Mouse (Mus musculus) left cerebral cortex, adult 11 months (tissue): ENCODE measurements around the gene Ralgds.
"Not testable (repeated sequence)": the region's sequence is repeated elsewhere in the genome, so short reads cannot be mapped to it uniquely, and the experiment has no call there.

Experiments
- DNase-seq: peaks from one replicate; pipeline ENCODE4 v3.0.0; 2022; ENCODE audit warnings: low spot score

Ralgds gene

DNA sequence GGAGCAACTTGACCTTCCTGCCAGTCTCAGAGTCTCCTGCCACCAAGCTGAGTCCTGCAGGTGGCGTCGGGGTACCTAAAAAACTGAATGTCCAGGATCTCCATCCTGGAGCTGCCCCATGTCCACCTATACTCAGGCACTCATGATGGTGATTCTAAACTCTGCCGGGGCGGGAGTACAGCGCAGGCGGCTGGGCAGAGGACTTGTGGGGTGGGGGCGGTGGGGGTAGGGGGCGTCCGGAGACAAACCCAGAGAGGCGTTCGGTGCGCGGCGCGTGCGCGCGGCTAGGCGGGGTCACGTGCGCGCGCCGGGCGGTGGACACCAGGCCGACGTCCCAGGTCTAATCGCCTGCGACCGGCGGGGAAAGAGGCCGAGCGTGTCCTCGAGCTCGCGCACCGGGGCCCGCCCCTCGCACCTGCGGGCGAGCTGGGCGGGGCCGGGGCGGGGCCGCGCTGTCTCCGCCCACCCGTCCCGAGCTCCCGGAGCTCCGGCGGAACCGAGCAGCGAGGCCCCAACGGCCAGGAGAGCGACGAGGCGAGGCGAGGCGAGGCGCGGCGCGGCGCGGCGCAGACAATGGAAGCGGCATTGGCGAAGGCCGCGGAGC lies at the start of gene Ralgds:
Ralgds (plus strand) TSS at position 328 of the 604 bp plus-strand sequence.
- DNase-seq = no peak

- peak; percentile 53 for DNase-seq
These were observed 49.0 kb upstream of the Ralgds start for GRCm38 (mm10) chr2:28463919-28464318.

DNA sequence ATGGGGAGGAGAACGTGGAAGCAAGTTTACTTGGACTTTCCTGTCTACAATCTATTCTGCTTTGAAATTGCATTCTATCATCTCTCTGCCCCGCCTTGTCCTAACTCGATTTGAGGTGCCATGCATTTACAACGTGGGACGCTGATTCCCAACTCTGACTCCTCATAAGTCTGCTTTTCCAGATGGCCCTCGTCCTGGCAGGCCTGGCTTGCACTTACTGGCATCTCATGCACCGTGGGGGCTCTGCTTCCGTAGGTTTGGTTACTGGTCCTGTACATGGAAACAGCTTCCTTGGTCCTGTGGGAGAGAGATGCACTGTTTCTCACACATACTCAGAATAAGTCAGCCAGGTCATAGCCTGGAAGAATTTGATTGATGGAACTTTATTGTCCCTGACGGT lies 48.0 kb upstream of the Ralgds start:
- DNase-seq = no peak

DNA sequence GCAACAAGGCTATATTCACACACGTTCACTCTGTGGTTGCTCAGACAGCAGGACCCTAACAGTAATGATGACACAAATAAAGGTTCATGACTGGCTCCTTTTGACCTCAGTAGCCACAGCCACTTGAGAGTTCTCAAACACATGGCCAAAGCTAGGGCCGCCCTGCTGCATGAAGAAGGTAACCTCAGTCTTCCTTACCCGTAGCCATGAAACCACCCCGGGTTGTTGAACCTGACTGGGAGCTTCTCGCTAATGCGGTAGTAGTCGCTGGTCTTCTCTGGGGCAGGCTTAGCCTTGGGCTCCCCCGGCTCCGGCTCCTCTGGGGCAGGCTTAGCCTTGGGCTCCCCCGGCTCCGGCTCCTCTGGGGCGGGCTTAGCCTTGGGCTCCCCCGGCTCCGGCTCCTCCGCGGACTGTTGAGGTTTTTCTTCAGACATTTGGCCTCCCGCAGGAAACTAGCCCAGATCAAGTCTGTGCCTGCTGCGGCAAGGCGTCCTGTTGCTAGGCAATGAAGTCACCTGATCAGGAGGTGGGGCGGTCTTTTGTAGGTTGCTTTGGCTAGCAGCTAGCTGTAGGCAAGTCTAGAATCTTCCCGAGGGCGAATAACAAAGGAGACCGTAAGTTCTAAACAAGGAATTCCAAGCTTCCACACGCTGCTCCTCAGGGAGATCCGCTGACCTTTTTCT lies 46.9 kb upstream of the Ralgds start, which contains the start of gene 1700007K13Rik:
1700007K13Rik (minus strand) TSS at position 497 of the 683 bp plus-strand sequence.
- no peak for DNase-seq

- peak; percentile 57 for DNase-seq
These were observed 45.0 kb upstream of the Ralgds start, which contains the start of gene Mrps2 for GRCm38 (mm10) chr2:28467860-28468485. Gene Mrps2, plus strand, starts transcription at chr2:28468066.

DNA sequence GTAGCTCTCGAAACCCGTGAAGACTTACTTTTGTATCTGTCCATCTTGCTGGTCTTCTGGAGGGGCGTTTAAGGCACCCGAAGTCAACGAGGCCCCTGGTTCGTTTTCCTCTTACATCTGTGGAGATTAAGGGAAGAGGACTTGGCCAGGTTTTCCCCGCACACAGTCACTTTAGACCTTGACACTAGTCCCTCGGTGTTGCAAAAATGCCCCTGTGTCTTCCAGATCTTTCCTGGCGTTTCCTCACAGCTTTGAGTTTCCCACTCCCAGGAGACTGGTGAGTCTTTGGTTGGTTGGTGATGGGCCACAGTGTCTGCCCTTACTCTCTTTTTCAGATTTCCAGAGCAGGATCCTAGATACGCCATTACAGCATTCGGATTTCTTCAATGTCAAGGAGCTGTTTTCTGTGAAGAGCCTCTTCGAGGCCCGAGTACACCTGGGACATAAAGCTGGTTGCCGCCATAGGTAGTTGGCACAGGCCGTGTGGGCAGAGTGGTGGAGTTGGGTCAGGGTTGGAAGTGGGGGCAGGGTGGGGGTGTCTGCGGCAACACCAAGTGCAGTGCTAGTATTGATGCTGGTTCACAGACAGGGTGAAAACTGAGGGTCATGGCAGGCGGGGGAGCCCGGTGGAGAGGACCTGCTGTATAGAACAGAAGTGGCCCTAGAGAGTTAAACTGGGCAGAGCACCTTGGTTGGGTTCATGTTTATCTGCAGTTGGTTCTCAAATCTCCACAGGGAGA lies 44.3 kb upstream of the Ralgds start:
- no peak for DNase-seq

- no peak for DNase-seq
These were observed 43.5 kb upstream of the Ralgds start for GRCm38 (mm10) chr2:28469461-28469860.

GRCm38 (mm10) chr2:28470591-28470990 lies 42.3 kb upstream of the Ralgds start:
- DNase-seq = no peak

DNA sequence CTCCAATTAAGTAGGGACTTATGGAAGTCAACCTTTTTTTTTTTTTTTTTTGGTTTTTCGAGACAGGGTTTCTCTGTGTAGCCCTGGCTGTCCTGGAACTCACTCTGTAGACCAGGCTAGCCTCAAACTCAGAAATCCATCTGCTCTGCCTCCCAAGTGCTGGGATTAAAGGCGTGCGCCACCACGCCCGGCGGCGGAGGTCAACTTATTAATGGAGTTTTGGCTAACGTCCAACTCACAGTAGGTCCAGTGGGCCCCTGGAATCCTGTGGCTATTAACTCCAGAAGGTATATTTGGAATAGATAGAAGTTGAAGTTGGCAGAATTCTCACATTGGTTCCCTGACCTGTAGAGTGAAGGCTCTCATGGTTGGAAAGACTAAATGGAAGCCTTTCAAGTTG lies 40.9 kb upstream of the Ralgds start:
- DNase-seq = not testable (repeated sequence)

DNA sequence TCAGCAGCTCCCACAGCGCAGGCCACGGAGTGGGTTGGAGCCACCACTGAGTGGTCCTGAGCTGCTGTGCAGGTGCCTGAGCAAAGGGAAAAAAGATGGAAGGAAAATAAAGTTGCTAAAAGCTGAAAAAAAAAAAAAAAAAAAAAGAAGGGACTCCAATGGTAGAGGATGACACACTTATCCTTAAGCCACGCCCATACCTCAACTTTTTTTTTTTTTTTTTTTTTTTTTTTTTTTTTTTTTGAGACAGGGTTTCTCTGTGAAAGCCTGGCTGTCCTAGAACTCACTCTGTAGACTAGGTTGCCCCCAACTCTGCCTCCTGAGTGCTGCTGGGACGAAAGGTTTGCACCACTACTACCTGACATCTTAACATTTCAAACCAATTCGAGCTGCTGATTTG lies 34.9 kb upstream of the Ralgds start:
- not testable (repeated sequence) for DNase-seq

- DNase-seq = no peak
These were observed 33.4 kb upstream of the Ralgds start for GRCm38 (mm10) chr2:28479208-28480204.

- no peak for DNase-seq
These were observed 29.1 kb upstream of the Ralgds start for GRCm38 (mm10) chr2:28483861-28484260.

- no peak for DNase-seq
These were observed 18.4 kb upstream of the Ralgds start for GRCm38 (mm10) chr2:28494521-28494920.

DNA sequence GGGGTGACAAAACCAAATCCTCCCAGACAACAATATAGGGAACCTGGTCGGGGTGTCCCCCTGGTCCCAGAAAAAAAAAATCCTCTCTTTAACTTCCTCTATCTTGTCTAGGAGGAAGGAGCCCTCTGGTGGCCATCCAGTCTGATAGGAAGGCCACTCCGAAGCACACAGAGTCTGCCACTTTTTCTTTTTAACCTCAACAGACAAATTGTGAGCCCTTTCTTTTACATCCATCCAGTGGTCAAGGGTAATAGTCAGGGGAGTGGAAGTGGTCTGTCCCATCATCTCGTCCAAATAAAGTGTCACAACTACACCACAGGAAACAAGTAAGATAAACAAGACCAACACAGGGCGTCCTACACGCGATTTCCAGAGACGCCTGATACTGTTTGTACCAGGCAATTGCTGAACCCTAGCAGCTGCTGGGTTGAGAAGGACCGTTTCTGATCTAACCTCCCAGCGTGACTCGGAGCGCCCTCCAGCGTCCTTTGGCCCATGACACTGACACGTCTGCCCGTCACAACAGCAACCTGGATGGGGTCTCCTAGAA lies 17.6 kb upstream of the Ralgds start:
- DNase-seq = no peak

DNA sequence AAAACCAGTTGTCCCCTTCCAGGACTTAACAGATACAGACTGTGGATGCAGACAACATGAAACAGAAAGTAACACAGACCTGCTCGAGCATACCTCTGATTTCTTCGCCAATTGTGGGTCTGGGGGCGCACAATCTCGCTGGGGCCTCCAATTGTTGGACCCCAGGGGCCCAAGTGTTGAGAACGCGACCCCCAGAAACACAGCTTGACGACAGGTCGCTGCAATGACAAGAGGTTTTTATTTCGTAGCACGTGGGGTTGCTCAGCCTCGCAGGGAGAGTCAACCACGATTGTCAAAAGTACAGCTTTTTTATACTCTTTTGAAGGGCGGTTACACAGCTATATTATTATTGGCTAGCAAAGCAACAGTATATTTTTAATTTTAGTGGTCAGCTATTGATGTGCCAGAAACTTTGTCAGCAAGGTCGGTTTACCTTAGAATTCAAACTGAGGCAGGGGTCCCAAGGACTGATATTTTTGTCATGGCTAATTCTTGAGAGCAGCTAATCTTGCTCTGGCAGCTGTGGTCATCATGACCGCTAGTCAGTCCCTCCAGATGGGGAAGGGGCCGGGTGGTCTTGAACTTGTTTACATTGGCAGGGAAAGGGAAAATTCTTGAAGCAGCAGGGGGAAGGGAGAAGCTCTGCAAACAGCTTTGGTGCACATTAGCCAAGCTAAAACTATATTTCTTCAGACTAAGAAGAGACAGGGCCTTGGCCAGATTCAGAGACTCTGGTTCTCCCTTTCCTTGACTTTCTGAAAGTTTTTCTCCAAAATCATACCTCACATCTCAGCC lies 16.9 kb upstream of the Ralgds start:
- DNase-seq = no peak

GRCm38 (mm10) chr2:28496671-28497070 lies 16.3 kb upstream of the Ralgds start, which contains the start of gene Gbgt1:
Gene Gbgt1, plus strand, starts transcription at chr2:28496891.
- DNase-seq = no peak

DNA sequence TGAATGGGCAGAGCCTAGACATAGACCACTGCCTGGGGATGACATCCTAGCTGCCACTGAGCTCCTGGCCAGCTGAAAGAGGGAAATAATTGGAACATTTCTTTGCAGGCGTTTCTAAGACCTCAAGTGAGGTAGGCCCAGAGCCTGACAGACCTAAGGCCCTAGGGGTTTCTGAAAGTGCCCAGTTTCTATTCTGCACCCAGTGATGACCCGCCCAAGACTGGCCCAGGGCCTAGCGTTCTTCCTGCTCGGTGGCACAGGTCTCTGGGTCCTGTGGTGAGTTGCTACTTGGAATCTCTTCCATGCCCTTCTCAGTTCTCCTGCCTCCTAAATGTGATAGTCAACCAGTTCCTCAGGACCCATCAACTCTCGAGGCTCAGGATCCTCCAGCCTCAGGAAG lies 15.4 kb upstream of the Ralgds start:
- DNase-seq = no peak

GRCm38 (mm10) chr2:28498431-28498830 lies 14.5 kb upstream of the Ralgds start:
- no peak for DNase-seq

DNA sequence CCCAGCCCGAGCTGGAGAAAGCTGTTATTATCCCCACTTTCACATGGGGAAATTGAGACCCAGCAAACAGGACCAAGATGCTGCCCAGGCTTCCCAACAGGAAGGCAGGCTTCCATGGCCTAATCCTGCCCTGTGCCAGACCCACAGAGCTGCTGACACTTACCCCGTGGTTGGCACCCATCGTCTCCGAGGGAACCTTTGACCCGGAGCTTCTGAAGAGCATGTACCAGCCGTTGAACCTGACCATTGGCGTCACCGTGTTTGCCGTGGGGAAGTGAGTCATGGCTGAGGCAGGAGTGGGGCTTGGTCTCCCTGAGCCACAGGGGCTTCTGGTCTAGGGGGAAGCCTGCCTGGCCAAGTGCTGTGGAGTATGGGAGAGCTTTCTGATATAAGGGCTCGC lies 9.9 kb upstream of the Ralgds start:
- DNase-seq = no peak

- no peak for DNase-seq
These were observed 8.2 kb upstream of the Ralgds start for GRCm38 (mm10) chr2:28504676-28505075.
